Mouse (Mus musculus): ENCODE data around the gene Magi2.

The Magi2 gene

DNA sequence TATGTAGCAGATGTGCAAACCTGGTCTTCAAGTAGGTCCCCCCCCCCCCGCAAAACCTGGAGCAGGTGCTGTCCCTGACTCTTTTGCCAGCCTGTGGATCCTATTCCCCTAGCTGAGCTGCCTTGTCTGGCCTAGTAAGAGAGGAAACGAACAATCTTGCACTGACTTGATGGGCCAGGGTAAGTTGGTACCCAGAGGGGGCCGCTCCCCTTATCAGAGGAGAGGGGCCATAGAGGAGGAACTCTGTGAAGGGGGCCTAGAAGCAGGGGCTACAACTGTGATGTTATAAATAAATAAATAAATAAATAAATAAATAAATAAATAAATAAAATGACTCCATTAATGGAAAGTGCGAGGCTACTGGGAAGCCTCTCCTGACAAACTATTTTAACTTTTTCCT is 848.0 kb downstream of the Magi2 start:
- DNase-seq (ENCODE audit: low spot score in 2 of 2) = no peak

DNA sequence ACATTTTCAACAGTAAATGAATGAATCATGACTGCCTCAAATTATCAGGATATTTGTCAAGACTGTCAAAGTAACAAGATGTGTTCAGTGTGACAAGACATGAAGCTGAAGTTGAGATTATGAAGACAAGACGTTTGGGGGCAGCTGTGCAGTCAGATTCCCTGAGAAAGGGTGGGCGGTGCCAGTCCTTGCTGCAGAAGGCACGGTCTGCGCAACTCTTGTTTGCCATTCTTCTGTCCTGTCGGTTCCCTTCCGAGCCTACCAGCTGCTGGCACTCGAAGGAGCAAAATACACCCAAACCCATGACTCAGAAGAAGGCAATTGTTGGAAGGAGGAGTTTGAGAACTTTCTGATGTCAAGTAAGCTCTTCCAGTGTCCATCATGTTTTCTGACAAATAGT is 852.1 kb downstream of the Magi2 start:
- DNase-seq (ENCODE audit: low spot score in 2 of 2) = no peak

DNA sequence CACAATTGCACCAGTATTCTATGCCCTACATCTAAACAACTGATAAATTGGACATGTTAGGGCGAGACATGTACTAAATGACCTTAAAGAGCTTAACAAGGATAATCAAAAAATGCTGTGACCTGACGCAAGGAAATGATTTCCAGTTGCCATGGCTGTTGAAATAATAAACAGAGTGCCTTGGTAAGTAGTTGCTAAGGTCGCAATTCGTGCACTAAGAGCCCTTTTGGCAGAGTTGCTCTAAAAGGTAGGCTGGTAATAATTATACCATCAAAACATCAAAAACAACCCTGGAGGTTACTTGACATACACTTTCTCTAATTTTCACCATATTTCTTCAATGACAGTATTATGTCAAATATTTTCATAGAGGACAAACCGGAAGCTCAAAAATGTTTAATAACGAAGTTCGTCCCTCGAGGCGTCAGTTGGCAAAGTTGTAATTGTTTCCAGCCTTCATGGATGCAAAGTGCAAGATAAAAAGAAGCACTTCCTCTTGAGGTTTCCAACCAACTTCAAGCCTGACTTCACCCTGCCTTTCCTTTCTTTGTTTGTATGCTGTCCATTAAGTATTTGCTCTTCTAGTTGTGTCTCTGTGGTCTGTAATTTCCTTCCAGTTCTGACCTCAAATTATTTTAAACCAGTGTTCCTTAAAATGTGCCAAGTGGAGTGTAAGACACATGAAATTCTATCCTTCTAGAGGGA is 853.9 kb downstream of the Magi2 start:
- no peak for DNase-seq (ENCODE audit: low spot score in 2 of 2)

DNA sequence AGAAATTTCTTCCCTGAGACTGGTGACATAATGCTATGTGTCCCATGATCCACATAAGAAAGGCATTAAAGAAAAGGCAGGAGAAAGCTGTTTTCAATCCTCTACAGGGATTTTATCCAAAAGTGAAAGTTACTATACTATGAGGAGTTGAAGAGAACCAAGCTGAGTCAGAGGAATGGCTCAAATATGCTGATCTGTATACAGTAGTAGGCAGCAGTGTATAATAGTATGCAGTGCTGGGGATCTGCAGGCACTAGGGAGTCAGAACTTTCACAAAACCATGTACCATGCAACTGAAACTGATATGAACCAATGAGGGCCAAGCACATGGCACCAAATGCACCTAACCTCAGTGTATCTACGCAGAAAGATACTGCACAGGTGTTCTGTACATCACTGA is 855.5 kb downstream of the Magi2 start:
- DNase-seq (ENCODE audit: low spot score in 2 of 2) = no peak

DNA sequence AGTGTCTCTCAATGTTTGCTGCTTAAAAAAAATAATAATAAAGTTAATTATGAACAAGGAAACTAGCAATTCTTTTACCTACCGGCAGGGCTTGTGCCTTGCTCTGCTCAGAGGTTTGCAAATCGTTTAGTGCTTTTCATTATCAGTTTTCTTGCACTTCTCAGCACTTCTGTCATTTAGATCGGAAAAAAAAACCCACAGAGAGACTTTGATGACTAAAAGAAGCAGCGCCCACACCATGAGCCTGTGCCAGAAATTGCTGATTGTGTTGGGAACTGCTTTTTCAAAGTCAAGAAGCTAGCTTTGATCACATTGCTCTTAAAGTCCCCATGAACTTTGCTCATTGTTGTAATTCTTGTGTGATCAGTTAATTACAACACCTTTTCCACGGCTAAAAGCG is 860.2 kb downstream of the Magi2 start:
- no peak for DNase-seq (ENCODE audit: low spot score in 2 of 2)

DNA sequence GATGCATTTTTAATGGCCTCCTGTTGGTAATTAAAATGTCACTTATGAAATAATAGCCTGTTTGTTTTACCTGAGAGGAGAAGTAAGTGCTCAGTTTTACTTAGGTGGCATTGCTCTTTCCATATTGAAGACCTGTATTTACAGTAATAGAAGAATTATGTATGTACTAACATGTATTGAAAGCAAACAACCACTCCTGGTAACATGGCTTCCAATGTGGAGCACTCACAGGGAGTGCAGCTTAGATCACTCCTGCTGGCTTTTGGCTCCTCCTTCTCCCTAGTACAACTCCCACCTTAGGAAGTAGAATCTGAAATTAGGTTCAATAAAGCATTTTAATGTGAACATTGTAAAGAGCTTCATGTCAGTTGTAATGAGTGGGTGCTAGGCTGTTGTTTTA is 877.0 kb downstream of the Magi2 start:
- no peak for DNase-seq (ENCODE audit: low spot score in 2 of 2)

DNA sequence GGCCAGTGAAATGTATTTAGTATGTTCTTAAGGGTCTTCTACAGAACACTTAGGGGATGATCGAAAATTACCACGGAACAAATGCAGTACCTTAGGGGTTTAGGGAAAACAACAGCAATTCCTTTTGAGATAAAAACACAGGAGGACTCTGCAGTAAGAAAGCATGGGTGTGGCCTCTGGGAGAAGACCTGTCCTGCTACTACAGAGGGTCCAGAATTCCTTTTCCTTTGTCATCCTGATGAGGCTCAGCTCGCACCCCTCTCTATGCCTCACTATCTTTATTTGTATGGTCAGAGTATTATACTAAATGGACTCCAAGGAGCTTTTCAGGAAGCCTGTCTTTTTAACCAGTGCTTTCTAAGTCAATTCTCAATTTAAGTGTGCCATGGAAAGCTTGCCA is 877.7 kb downstream of the Magi2 start:
- no peak for DNase-seq (ENCODE audit: low spot score in 2 of 2)

DNA sequence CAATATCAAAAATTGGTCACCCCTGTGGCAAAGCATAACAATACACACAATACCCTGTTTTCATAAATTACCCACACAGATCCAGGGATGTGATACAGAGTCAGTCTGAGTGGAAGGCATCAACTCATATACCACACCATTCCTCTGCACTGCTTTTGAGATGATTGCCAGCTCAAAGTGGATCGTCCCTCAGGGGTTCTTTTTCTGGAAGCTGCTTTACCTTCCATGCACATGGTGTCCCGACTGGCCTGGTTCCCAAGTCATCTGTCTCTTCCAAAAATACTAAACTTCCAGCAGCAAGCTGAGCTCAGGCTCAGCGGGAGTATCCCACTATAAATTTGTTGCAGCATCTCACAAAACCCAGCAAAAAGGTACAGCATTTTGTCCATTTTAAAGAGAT is 882.7 kb downstream of the Magi2 start:
- no peak for DNase-seq (ENCODE audit: low spot score in 2 of 2)

DNA sequence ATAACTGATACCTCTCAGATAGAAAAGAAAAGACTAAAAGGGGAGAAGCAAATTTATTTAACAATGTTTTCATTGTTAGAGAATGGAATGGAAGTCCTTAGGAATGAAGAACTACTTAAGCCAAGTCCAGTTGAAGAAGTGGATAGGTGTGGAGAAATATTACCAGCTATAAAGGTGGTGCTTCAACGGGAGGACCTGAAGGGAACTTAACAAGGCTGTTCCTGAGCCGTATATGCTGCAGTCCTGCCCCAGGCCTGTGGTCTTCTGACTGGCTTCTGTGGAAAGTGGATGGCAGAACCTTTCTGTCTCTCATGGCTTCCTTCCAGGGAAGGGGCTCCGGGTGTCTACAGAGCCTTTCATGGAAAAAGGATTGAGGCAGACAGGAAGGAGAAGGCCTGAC is 890.3 kb downstream of the Magi2 start:
- DNase-seq (ENCODE audit: low spot score in 2 of 2) = no peak

DNA sequence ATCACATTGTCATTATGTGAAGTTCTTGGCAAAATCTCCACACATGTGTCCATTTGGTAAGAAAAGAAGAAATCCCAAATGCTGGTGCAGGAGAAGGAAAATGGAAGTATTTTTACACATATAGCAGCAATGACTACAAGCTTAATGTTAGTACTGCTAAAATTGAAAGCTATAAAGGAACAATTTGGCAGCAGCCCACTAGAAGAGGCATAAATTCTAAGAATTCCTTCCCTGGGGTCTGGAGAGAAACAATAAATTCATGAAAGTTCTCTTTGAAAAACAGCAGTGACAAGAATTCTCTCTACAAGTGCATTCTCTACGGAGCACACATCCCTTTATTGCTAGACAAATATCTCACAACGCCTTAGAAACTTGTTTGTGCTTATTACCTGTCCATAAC is 913.4 kb downstream of the Magi2 start:
- DNase-seq (ENCODE audit: low spot score in 2 of 2) = no peak

DNA sequence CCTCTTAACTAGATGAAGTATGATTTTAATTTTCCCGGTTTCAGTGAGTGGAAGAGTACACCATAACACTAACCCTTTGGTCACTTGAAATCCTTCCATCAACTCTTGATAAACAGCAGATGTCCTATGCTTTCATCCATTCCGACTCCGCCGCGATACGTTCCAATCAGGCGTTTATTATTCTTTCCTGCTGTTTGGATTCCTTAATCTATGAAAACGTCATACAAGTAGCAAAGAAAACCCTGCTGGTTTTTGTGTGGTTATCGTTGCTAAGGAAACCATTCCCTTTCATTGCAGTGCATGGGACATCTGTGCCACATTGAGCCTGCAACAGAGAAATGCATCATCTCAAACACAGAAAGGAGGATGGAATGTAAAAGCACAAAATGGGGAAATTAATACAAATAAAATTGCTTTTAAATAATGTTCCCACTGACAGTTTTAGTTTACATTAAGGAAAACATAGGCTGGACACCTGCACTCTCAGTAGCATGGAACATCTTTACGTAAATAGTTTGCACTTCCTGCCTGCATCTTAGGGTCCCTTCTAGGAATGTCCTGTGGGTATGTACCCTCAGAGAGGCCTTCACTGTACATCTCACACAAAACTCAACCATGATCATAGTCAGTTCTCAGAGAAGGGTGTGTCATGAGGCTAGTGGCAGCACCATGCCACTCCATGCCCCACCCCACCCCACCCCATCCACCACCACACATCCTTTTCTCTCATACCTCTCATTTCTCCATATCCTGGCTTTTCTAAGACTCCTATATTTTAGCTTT is 914.0 kb downstream of the Magi2 start:
- DNase-seq (ENCODE audit: low spot score in 2 of 2) = no peak

DNA sequence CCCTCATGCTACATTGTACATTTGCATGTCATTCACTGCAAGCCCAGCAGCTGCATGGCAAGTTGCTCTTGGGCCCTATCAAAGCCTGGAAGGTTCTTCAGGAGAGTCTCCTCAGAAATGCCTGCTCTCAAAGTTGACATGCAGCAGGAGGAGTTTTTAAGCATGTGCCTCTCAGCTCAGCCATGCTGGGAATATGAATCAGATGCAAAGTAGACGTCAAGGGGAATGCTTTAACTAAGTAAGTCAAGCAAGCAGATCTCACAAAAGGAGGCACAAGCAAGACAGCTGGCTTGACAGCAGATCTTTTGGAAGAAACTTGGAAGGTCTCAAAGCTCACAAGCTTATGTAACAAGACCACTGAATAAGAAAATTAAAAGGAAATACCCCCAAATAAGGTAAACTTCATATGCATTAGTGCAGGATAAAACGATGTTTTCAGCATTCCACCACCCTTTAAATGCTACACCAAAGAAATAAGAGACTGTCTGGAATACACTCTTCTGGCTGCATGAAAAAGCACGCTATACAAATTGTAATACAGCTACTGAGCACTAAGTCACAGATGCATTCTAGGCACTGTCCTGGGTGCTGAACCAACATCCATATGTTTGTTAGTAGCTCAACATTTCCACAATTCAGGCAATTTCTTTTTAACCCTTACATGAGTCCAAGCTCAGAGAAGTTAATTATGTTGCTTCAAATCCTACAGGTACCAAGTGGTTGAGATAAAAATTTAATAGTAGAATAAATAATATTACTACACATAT is 926.7 kb downstream of the Magi2 start:
- no peak for DNase-seq (ENCODE audit: low spot score in 2 of 2)

DNA sequence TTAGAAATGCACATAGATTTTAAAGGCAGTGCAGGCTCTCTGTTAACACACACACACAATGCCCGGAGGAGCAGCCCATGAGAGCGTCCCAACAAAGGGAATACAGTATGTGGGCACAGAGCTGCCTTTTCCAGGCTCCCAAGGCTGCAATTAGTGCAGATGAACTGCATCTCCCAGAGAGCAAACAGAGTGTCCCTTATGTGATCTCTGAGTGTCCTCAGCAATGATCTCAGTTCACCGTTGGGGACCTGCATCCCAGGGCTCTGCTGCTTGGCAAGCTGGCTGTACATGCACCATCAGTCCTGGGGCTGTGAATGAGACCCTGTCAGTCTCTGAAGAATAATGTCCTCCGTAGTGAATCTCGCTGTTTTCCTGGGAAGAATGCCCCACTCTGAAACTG is 969.9 kb downstream of the Magi2 start:
- DNase-seq (ENCODE audit: low spot score in 2 of 2) = no peak

DNA sequence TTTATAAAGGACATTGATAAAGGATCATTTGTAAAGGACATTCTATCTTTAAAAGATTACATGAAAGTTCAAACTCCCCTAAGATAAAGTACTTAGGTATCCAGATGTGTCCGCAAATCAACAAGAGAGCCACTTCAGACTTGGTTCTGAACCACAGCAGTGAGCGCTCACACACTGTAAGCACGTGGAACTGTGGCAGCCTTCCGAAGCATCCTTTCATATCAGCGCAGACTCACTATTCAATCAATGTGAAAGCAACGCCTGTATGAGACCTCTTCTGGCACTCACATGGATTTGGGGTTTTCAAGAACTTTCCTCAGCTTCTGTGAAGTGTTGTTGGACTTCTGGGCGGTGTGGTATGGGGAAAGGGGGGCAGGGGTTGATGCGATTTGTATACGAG is 970.6 kb downstream of the Magi2 start:
- DNase-seq (ENCODE audit: low spot score in 2 of 2) = no peak

DNA sequence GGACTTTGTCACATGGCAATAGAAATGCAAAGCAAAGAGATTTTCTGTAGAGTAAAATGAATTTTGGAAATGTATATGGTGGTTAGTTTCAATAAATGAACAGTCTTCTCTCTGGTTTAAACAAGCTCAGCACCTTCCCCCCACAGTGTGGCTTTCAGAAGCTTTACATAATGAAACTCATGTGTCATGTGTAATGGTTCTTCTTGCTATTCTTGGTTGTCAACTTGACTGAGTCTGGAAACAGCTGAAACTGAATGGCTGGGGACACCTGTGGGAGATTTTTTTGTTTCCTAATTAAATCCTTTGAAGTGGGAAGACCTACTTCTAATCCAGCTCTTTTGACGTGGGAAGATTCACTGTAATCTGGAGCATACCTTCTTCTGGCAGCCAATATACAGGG is 974.5 kb downstream of the Magi2 start:
- no peak for DNase-seq (ENCODE audit: low spot score in 2 of 2)

DNA sequence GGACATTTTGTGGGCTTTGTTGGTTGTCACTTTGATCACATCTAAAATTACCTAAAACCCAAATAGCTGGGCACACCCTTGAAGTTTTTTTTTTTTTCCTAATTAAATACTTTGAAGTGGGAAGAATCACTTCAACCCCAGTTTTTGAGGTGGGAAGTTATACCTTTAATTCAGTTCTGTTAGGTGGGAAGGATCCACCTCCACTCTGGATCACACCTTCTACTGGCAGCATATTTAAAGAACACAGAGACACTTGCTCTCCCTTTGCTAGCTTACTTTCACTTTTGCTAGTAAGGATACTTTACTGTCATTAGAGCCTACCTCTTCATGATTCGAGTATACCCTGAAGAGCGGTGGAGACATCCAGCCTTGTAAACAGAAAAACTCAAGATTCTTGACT is 981.3 kb downstream of the Magi2 start:
- DNase-seq (ENCODE audit: low spot score in 2 of 2) = no peak

DNA sequence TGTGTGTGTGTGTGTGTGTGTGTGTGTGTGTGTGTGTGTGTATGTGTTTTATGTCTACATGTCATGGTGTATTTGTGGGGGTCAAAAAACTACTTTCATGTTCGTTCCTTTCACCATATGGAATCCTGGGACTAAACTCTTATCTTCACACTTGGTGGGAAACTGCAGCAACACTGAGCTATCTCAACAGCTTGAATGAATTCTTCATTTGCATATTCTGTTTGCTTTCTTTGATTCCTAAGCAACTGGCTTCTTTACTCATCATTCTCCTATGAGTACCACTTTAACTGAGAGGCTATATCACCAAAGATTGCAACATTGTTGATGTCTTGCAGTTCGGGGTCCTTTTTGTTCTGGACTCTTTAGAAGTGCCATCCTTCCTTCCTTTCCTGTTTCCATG is 986.5 kb downstream of the Magi2 start:
- no peak for DNase-seq (ENCODE audit: low spot score in 2 of 2)

DNA sequence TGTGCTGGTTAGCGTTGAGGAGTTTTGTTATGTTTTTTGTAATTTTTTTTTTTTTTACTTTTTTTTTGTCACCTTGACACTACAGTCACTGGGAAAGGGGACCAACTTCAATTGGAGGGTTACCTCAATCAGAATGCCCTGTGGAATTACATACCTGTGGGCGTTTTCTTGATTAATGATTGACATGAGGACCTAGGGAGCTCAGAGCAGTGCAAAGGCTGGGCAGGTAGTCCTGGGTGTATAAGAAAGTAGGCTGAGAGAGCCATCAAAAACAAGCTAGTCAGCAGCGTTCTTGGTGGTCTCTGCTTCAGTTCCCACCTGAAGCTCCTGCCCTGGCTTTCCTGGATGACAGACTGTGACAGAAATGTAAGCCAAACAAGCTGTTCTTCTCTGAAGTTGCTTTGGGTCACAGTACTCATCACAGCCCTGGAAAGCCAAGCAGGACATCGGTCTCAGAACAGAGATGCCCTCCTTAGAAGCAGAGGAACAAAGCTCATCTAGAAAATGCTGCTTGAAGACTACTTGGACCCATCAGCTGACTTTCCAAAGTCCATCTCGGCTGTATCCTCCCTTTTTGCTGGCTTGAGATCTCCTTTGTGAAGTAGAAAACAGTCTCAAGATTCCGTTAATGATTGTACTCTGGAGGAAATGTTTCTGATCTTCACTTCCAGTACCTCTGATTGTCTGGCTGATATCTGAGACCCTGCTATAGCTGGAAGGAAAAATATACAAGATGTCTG is 999.8 kb downstream of the Magi2 start:
- no peak for DNase-seq (ENCODE audit: low spot score in 2 of 2)

DNA sequence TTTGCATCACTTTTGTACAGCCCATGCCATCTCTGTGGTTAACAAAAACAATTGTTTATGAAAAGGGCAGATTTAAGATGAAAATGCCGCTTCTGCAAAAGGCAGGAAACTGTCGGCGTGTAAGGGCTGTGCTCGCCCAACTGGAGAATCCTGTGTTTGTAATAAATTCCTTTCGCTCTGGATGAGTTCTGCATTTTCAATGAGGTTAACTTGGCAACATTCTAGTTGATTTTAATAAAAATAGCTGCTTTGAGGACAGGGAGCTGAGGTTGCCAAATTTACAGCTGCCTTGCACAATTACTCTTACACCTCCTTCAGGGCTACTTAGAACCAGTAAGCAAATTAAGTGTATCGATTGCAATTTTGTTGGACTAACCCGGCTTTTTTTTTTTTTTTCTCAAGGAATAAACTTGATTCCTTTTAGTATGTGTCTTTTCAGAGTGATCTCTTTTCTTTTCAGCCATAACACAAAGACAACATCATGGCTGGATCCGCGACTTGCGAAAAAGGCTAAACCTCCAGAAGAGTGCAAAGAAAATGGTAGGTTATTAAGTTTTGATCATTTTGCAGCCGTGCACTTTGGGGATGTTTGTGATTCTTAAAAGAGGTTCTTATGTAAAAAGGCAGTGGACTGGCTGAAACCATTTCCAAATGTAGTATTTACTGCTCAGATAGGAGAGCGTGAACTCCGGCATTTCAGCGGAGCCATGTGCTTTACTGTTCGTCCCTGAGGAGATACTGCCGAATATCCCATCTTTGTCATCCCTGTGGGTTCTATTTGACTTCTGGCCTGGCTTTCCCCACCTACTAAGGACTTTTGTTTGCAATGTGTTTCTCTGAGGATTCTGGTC is 1001.3 kb downstream of the Magi2 start:
- no peak for DNase-seq (ENCODE audit: low spot score in 2 of 2)

DNA sequence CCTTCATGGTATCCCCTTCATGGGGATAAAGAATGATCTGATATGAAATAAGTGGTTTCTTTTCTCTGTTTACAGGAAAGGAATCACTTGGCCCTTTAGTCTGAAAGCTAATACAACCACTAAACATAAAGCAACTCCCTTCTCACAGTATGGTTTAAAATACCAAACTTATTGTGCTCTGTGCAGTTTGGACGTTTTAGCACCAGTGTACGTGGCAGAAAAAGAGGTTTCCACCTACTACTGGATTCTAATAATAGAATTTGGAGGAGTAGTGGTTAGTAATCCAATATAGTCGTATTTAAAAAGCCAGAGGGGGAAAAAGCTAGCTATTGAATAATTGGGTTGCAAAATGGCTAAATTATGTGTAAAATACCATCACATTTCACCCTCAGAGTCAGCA is 1005.1 kb downstream of the Magi2 start:
- DNase-seq (ENCODE audit: low spot score in 2 of 2) = no peak

DNA sequence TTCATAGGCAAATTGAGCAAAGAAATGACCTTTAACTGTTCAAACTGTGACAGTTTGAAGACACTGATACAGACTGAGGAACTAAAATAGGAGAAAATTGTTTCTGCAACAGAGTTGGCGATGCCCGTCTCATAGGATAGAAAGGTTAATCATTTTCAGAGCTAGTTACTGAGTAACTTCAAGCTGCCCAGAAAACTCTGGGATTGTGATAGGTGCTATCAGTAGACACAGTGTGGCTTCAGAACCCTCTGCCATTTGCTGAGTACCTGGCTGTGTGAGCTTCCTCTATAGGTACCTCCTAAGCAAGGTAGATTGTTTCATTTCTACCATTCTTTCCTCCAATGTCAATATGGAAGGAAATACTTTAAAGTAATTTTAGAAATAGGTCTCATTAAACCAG is 1014.7 kb downstream of the Magi2 start:
- DNase-seq (ENCODE audit: low spot score in 2 of 2) = no peak

All from frontal cortex, postnatal 25 days (tissue).